Mouse (Mus musculus): ENCODE results near the gene Rtf1. TPM values are rescaled to one million over a fixed set of nuclear protein-coding genes. Genes with fewer than 3 reads are reported as not detected.

Rtf1 gene
- polyA plus RNA-seq, 1 experiment from 2014 or later, result 71.0 TPM

DNA sequence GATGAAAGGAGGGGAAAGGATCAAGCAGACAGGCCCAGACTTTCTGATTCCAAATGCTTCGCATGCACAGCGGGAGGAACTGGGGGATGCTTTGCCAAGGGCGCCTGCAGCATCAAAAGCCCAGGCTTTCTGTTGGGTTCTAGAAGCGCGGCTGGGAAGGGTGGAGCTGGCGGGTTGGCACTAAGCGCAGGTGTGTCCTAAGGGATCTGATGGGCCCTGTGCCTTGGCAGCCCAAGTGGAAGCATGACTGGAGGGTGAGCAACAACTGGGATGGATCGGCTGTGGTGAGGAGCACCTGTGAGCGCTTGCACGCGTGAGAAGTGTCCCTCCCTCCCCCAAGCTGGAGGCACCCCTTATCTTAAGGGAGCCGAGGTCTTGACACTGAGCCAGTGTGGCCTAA, 62.3 kb downstream of the Rtf1 start:
- no peaks in the 10 kb centered on the region for H3K9me3 ChIP-seq
- WGBS, result 26% methylated on average over 12 of the region's 12 CpGs
- H3K4me1 ChIP-seq, result peaks cover 11% of the 10 kb centered on the region
- H3K27ac ChIP-seq, result no peak overlapping the region
- H3K36me3 ChIP-seq, result peaks cover 27% of the 10 kb centered on the region
- H3K4me2 ChIP-seq (replicated peaks), result no peak overlapping the region
- no peak for ATAC-seq (ENCODE audit: insufficient number of reproducible peaks, insufficient read depth, low FRiP score, low TSS enrichment)
- H3K27me3 ChIP-seq, result peaks cover 20% of the 10 kb centered on the region
- H3K4me3 ChIP-seq, result no peak overlapping the region
- H3K9ac ChIP-seq, result no peak overlapping the region

DNA sequence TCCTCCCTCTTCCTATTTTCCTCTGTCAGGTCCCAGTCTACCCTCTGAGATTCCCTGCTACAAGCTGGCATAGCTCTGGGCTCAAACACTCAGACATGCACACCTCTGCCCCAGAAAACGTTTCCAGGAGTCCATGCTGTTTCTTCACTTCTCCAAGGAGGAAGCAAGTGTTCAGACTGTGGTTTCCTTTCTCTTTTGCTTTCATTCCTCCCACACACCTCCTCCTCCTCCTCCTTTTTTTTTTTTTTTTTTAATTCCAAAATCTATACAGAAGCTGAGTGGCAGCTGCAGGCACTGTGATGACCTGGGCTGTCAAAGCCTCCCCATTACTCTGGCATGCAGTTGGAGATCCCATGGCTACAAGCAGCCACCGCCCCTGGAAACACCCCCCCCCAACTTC, 65.7 kb downstream of the Rtf1 start:
- no peak overlapping the region for H3K4me3 ChIP-seq
- H3K4me2 ChIP-seq (replicated peaks), result no peak overlapping the region
- peaks cover 37% of the 10 kb centered on the region for H3K4me1 ChIP-seq
- no peak overlapping the region for H3K27ac ChIP-seq
- H3K36me3 ChIP-seq, result no peaks in the 10 kb centered on the region
- ATAC-seq (ENCODE audit: insufficient number of reproducible peaks, insufficient read depth, low FRiP score, low TSS enrichment), result no peak
- H3K27me3 ChIP-seq, result peaks cover 53% of the 10 kb centered on the region
- no peak overlapping the region for H3K9ac ChIP-seq
- H3K9me3 ChIP-seq, result no peaks in the 10 kb centered on the region
- WGBS, result 15% methylated on average over 2 of the region's 2 CpGs

DNA sequence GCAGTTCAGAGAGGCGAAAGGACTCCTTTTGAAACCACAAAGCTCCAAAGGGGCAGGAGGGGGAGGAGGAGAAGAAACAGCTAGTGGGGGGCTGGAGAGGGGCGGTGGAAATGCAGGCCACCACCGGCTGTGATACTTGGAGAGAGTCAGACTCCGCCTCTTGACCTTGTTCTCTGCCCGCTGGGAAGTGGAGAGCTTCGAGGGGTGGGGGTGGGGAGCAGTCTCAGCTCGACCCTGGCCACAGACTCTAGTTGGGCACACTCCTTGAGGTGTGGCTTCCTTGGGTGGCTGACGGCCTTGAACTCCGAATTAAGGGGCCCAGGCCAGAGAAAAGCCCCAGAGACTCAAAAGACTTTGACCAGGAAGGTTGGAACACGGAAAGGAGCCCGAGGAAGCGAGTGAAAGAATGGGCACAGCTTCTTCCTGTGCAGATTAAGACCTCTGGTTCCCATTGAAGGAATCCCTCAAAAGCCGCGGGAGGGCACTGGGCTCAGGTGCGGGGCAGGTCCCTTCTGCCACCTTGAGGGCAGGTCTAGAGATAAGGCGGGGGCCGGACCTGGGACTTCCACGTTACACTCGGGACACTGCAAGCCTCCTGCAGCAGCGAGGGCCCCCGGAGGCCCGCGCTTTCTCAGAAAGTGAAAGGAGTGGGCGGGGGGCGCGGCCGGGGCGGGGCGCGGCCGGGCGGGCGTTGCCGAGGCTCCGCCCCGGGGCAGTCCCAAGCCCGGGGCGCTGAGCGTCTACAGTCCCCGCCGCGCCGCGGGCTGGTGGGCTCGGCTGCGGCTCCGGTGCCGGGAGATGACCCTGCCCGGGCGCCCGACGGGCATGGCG, 66.9 kb downstream of the Rtf1 start, which contains the start of gene Itpka:
Gene Itpka (plus strand): TSS at position 757 of the 831 bp plus-strand sequence.
- peak within 1 kb of the TSS; percentile 98 for H3K4me2 ChIP-seq (replicated peaks)
- WGBS, result 0% methylated on average over 36 of the region's 53 CpGs
- peak within 1 kb of the TSS; percentile 57 for H3K9ac ChIP-seq
- H3K36me3 ChIP-seq, result no peaks in the 10 kb centered on the region
- H3K9me3 ChIP-seq, result no peaks in the 10 kb centered on the region
- peak; percentile 61 for ATAC-seq (ENCODE audit: insufficient number of reproducible peaks, insufficient read depth, low FRiP score, low TSS enrichment)
- H3K27me3 ChIP-seq, result peaks cover 56% of the 10 kb centered on the region
- H3K4me3 ChIP-seq, result peak within 1 kb of the TSS; percentile 66
- H3K4me1 ChIP-seq, result peaks cover 37% of the 10 kb centered on the region
- H3K27ac ChIP-seq, result peak within 1 kb of the TSS; percentile 55

DNA sequence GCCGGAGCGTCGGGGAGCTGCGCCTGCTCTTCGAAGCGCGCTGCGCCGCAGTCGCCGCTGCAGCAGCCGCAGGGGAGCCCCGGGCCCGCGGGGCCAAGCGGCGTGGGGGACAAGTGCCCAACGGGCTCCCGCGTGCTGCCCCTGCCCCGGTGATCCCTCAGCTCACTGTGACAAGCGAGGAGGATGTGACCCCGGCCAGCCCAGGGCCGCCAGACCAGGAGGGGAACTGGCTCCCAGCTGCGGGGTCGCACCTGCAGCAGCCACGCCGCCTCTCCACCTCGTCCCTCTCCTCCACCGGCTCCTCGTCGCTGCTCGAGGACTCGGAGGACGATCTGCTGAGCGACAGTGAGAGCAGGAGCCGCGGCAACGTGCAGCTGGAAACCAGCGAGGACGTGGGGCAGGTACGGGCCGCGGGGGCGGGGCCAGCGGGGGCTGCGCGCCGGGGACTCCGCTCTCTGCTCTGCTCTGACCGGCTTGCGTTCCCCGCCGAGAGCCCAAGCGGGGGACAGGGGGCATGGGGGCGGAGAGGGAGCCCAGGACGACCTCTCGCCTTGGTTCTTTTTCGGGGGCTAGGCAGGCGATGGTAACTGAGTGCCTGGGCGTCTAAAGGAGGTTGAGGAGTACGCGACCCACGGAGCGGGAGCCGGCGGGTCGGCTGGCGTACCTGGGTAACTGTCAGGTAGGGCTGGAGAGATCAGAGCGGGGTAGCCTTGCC, 67.8 kb downstream of the Rtf1 start:
- Histone ChIP-seq H3K27me3 (peaks cover 49% of the 10 kb centered on the region), H3K9me3 (no peaks in the 10 kb centered on the region), H3K4me1 (peaks cover 37% of the 10 kb centered on the region), H3K27ac (no peak overlapping the region), H3K9ac (peak overlapping the region; percentile 57), H3K4me3 (peak overlapping the region; percentile 66), H3K36me3 (no peaks in the 10 kb centered on the region), H3K4me2 (replicated peaks) (peak overlapping the region; percentile 98)
- WGBS, result 1% methylated on average over 67 of the region's 70 CpGs
- ATAC-seq (ENCODE audit: insufficient number of reproducible peaks, insufficient read depth, low FRiP score, low TSS enrichment), result no peak

DNA sequence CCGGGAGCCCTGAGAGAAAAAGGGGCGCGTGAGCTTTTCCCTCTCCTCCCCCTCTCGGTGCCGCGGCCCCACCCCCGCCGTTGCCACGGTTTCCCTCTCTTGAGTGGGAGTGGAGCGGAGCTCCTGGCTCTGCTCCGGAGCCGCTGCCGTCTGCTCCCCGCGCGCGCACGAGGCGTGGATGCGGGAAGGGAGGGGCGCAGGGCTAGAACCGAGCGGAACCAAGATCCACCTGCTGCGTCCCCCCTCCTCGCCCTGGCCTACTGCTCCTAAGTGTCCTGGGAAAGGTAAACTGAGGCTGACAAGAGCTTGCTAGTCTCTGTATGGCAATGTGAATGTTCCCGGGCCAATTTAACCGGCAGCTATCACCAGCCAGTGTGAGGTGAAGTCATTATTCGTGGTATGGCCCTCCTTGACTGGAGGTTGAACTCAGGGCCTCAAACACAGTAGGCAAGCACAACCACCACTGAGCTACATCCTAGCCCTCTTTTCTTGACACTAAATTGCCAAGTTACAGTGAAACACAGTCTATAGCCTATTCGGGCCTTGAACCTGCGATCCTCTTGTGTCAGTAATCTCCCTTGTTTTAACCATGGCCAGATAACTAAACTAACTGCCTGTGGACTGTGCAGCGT, 68.4 kb downstream of the Rtf1 start:
- Histone ChIP-seq H3K9me3 (no peaks in the 10 kb centered on the region), H3K9ac (0 out of 2 replicates have a peak overlapping the region, but pooled peaks have one; percentile 57), H3K4me2 (replicated peaks) (peak overlapping the region; percentile 98), H3K4me3 (peak overlapping the region; percentile 66), H3K36me3 (no peaks in the 10 kb centered on the region), H3K4me1 (peaks cover 37% of the 10 kb centered on the region), H3K27ac (no peak overlapping the region), H3K27me3 (peaks cover 49% of the 10 kb centered on the region)
- no peak for ATAC-seq (ENCODE audit: insufficient number of reproducible peaks, insufficient read depth, low FRiP score, low TSS enrichment)
- 11% methylated on average over 31 of the region's 31 CpGs for WGBS

DNA sequence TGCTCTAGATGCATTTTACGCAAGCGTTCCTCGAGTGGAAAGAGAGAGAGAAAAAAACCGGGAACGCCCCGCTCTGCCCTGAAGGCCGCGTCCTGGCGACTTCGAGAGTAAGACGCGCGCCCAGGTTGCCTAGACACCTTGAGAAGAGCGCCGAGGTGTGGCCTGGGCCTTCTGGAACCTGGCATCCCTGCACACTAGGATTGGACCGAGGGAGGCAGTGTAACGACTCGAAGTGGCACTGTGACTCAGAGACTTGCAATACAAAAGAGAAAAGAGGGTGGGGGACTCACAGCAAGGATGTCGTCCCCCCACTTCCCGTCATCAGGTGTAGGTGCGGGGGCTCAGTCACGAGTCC, 68.9 kb downstream of the Rtf1 start:
- no peaks in the 10 kb centered on the region for H3K36me3 ChIP-seq
- no peak for ATAC-seq (ENCODE audit: insufficient number of reproducible peaks, insufficient read depth, low FRiP score, low TSS enrichment)
- no peak overlapping the region for H3K27ac ChIP-seq
- 5% methylated on average over 22 of the region's 22 CpGs for WGBS
- peaks cover 50% of the 10 kb centered on the region for H3K27me3 ChIP-seq
- peaks cover 37% of the 10 kb centered on the region for H3K4me1 ChIP-seq
- peak overlapping the region; percentile 17 for H3K4me3 ChIP-seq
- no peak overlapping the region for H3K9ac ChIP-seq
- H3K9me3 ChIP-seq, result no peaks in the 10 kb centered on the region
- H3K4me2 ChIP-seq (replicated peaks), result peak overlapping the region; percentile 98

DNA sequence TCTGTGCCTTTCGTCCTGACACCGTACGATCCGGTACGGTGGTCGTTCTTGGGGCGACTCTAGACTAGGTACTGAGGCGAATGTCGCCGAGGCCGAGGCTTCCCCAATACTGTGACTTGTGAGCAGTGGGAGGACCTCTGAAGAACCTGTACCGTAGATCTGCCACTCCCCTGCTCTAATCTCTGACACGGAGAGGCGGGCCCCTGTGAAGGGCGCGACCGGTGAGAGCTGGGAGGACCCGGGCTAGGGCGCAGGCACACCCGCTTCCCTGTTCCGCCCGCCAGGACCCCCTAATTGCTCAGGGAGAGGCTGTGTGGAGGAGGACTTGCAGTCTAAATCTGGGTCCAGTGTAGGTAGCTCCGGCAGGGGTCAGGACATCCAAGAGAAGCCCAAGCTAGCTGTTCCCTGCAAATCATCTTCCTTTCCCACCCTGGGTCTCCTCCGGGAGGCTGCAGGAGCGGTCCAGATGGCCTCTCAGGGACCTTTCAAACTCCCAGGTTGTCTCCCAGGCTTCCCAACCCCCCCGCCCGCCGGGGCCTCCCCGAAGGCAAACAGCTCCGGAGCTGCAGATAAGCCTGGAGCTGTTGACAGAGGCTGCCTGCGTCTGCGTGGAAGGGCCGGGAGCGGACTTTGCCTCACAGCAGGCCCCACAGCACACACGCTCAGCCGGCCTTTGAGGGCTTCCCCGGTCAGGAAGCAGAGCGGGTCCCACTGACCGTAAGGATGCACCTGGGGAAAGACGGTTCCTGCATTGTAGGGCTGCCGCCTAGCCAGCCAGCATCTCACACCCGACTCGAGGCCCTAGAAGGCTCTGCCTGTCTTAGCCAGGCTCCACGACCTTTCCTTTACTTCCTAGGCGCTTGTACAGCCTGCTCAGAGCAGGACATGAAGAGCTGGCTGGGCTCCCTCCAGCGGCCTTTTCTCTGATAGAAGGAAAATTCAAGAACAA, 69.6 kb downstream of the Rtf1 start:
- WGBS, result 4% methylated on average over 46 of the region's 46 CpGs
- H3K4me1 ChIP-seq, result peaks cover 37% of the 10 kb centered on the region
- no peaks in the 10 kb centered on the region for H3K36me3 ChIP-seq
- ATAC-seq (ENCODE audit: insufficient number of reproducible peaks, insufficient read depth, low FRiP score, low TSS enrichment), result no peak
- H3K9me3 ChIP-seq, result no peaks in the 10 kb centered on the region
- peak overlapping the region; percentile 19; the same call in 1 of the 2 replicates for H3K9ac ChIP-seq
- peak overlapping the region; percentile 98 for H3K4me2 ChIP-seq (replicated peaks)
- no peak overlapping the region for H3K27ac ChIP-seq
- peaks cover 51% of the 10 kb centered on the region for H3K27me3 ChIP-seq
- peak overlapping the region; percentile 17 for H3K4me3 ChIP-seq

DNA sequence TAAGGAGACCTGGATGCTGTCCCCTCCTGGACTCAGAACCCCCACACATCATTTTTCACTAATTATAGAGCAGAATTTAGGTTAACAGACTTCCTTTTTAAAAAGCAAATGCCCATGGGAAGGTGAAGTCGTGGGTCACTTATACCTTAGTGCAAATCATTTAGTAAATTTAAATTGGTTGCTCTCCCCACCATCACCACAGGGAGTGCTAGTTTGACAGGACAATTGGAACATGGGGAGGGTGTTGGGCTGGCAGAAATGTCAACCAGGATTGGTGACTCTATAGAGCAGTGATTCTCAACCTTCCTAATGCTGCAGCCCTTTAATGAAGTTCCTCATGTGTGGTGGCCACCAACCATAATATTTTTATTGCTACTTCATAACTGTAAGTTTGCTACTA, 70.4 kb downstream of the Rtf1 start:
- peaks cover 57% of the 10 kb centered on the region for H3K27me3 ChIP-seq

DNA sequence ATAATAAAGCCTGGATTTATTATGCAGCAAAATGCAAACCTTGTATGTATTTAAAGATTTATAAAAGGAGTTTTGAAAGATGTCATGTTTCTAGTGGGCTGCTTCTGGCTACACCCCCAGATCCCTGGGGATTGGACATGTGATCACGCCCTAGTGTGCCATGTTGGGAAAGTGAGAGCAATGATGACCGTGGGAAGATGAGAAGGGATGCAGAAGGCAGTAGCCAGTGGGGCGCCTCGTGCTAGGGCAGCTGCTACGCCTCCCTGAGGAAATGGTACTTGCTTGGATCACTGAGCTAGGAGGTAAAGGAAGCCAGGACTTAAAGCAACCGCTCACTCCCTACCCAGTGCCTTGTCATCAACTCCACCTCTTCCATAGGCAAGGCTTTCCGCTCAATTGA, 72.7 kb downstream of the Rtf1 start:
- no peaks in the 10 kb centered on the region for H3K9me3 ChIP-seq
- no peak overlapping the region for H3K4me3 ChIP-seq
- no peaks in the 10 kb centered on the region for H3K36me3 ChIP-seq
- peaks cover 69% of the 10 kb centered on the region for H3K27me3 ChIP-seq
- H3K4me1 ChIP-seq, result peaks cover 23% of the 10 kb centered on the region
- H3K27ac ChIP-seq, result no peak overlapping the region
- ATAC-seq (ENCODE audit: insufficient number of reproducible peaks, insufficient read depth, low FRiP score, low TSS enrichment), result no peak
- H3K4me2 ChIP-seq (replicated peaks), result no peak overlapping the region
- H3K9ac ChIP-seq, result no peak overlapping the region
- 75% methylated on average over 7 of the region's 7 CpGs for WGBS

More for the DNA sequence above, 70.4 kb downstream of the Rtf1 start:
- peaks cover 37% of the 10 kb centered on the region for H3K4me1 ChIP-seq
- H3K4me3 ChIP-seq, result no peak overlapping the region
- no peaks in the 10 kb centered on the region for H3K36me3 ChIP-seq
- WGBS, result 8% methylated on average over 1 of the region's 1 CpGs
- no peaks in the 10 kb centered on the region for H3K9me3 ChIP-seq
- no peak overlapping the region for H3K4me2 ChIP-seq (replicated peaks)
- ATAC-seq (ENCODE audit: insufficient number of reproducible peaks, insufficient read depth, low FRiP score, low TSS enrichment), result no peak
- H3K9ac ChIP-seq, result no peak overlapping the region
- no peak overlapping the region for H3K27ac ChIP-seq

DNA sequence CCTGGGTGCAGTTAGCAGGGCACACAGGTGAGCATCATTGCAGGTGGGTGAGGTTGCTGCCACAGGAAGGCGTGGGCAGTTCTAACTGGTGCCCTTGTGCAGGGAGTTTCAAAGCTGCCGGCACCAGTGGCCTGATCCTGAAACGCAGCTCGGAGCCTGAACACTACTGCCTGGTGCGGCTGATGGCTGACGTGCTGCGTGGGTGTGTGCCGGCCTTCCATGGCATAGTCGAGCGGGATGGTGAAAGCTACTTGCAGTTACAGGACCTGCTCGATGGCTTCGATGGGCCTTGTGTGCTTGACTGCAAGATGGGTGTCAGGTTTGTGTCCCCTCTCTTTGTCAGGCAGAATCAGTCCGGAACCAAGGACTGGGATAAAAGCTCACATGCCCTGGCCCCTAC, 74.4 kb downstream of the Rtf1 start:
- Histone ChIP-seq H3K4me2 (replicated peaks) (no peak overlapping the region), H3K9me3 (no peaks in the 10 kb centered on the region), H3K4me1 (peaks cover 8% of the 10 kb centered on the region), H3K4me3 (no peak overlapping the region), H3K36me3 (no peaks in the 10 kb centered on the region), H3K27ac (no peak overlapping the region), H3K27me3 (peaks cover 65% of the 10 kb centered on the region), H3K9ac (no peak overlapping the region)
- WGBS, result 67% methylated on average over 13 of the region's 13 CpGs
- ATAC-seq (ENCODE audit: insufficient number of reproducible peaks, insufficient read depth, low FRiP score, low TSS enrichment), result no peak

DNA sequence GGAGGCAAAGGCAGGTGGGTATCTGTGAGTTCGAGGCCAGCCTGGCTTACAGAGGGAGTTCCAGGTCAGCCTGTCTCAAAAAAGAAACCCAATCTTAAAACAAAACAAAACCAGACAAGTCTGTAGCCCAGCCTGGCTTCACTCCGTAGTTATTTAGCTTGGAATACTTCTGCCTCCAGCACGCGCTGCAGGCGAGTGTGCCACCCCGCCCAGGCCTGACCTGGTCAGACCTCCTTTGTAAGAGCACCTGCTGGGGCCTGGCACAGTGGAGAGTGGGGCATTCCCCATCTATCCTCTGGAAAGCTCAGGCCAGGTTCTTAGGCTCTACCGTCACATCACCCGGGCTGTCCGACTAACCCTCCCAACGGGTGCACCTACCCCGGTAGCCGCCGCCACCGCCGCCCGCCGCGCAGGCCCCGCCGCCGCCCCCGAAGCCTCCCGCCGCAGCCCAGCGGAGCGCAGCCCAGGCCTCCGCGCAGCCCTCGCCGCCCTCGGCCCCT, 82.8 kb downstream of the Rtf1 start:
- Histone ChIP-seq H3K9me3 (no peaks in the 10 kb centered on the region), H3K27me3 (peaks cover 80% of the 10 kb centered on the region), H3K4me1 (peaks cover 16% of the 10 kb centered on the region; the same call in 1 of the 2 replicates), H3K9ac (peak overlapping the region; percentile 36), H3K4me3 (peak overlapping the region; percentile 57), H3K27ac (no peak overlapping the region), H3K36me3 (no peaks in the 10 kb centered on the region), H3K4me2 (replicated peaks) (peak overlapping the region; percentile 100)
- 3% methylated on average over 31 of the region's 31 CpGs for WGBS
- 0 out of 2 replicates have a peak, but pooled peaks have one; percentile 31 for ATAC-seq (ENCODE audit: insufficient number of reproducible peaks, insufficient read depth, low FRiP score, low TSS enrichment)

All from embryonic facial prominence, embryonic 12.5 days (tissue).